Mouse (Mus musculus) liver, postnatal 0 days (tissue): ENCODE results near the gene Fgf13.

Experiments used
- CTCF ChIP-seq: sonication (generic); IDR thresholded peaks from 2 replicates; pipeline ENCODE4 v1.5.1; 2016; ENCODE audit warnings: antibody characterized with exemption, low read depth
- EP300 ChIP-seq: IDR thresholded peaks from 2 replicates; pipeline ENCODE4 v1.6.1; 2016; ENCODE audit warnings: antibody characterized with exemption, low read depth, mild to moderate bottlenecking

GRCm38 (mm10) chrX:59034969-59035368 lies 532.9 kb downstream of the Fgf13 start:
- TF ChIP-seq CTCF (no peak), EP300 (no peak)
